Mouse (Mus musculus): ENCODE measurements around the gene Aurka. TPM values are rescaled to one million over a fixed set of nuclear protein-coding genes. Genes with fewer than 3 reads are reported as not detected.
A peak's percentile ranks its signal among the peaks of the same experiment; 100 is the strongest.

Aurka gene
- polyA plus RNA-seq, 1 experiment from 2014 or later: 163 TPM

DNA sequence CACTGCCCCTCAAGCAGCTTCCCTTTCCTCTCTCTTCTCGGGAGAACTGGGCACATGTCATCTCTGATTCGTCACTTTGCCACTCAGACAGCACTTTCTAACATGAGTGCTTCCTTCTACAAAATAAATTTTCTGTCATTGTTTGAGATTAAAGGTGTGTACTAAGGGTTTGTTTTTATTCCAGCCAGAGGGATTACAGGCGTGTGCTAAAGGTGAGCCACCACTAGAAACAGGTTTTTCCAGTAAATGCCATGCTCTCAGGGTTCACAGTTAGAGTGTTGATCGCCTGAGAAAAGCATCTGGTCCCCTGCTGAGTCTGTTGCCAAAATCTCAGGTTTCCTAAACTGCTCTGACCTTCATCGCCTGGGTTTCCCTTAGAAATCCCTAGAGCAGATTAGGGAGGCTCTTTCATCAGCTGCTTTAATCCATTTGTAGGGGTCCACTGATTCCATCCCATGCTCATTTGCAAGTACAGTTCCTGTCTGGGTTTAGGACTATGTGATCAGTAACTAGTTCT is 6.7 kb upstream of the Aurka start:
- no peak overlapping the region for H3K4me3 ChIP-seq
- peaks cover 94% of the 10 kb centered on the region for H3K36me3 ChIP-seq
- H3K27ac ChIP-seq: no peak overlapping the region
- H3K9me3 ChIP-seq: no peaks in the 10 kb centered on the region
- WGBS: 67% methylated on average over 5 of the region's 5 CpGs
- peaks cover under 1% of the 10 kb centered on the region; the same call in 1 of the 2 replicates for H3K4me1 ChIP-seq
- no peak for DNase-seq (ENCODE audit: low spot score)
- no peaks in the 10 kb centered on the region for H3K27me3 ChIP-seq (ENCODE audit: insufficient read depth, poor library complexity, severe bottlenecking)

- Histone ChIP-seq H3K4me1 (peaks cover 6% of the 10 kb centered on the region; the same call in 1 of the 2 replicates), H3K4me3 (no peak overlapping the region), H3K36me3 (peaks cover 89% of the 10 kb centered on the region), H3K27me3 (ENCODE audit: insufficient read depth, poor library complexity, severe bottlenecking) (no peaks in the 10 kb centered on the region), H3K27ac (no peak overlapping the region), H3K9me3 (no peaks in the 10 kb centered on the region)
- no peak for DNase-seq (ENCODE audit: low spot score)
- WGBS: 75% methylated on average over 4 of the region's 4 CpGs
Observed at GRCm38 (mm10) chr2:172376551-172376950, 6.2 kb upstream of the Aurka start.

DNA sequence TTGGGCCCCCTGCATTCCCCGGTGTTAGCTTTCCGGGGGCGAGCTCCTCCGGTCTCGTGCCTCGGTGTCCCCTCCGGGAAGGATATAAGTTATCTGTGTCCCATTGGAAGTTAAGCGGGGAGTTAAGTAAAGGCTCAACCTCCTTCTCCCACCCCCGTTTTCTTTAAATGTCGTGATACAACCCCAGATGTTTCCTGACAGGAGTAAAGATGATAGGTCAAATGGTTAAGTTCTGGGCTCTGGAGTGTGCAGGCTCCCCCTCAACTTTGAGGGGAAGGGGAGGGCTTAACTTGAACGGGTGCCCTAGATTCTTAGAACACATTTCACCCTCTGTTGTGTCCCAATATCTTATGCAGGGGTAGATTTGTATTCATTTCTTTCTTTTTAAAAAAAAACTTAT is 923 bp upstream of the Aurka start:
- WGBS: 0% methylated on average over 11 of the region's 11 CpGs
- Histone ChIP-seq H3K9me3 (no peaks in the 10 kb centered on the region), H3K36me3 (peaks cover 60% of the 10 kb centered on the region), H3K27me3 (ENCODE audit: insufficient read depth, poor library complexity, severe bottlenecking) (no peaks in the 10 kb centered on the region), H3K4me3 (peak overlapping the region; percentile 97), H3K27ac (peak overlapping the region; percentile 97), H3K4me1 (peaks cover 24% of the 10 kb centered on the region)
- no peak for DNase-seq (ENCODE audit: low spot score)

DNA sequence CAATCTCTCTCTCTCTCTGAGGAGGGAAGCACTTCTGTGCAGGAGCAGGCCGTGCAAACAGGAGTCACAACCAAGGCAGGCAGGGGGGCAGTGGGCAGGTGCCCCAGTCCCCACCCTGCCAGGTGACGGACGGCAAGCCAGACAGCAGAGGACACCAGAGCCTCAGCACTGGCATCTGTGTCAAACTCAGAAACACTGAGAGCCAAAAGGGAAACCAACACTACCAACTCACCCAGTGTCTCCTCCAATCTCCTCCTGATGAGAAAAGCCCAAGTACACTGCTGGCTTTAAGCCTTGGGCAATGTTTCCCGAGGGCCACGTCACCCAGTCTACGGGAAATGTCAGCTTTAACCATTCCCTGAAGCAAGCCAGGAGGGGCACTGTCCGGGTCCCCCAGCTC is 7.2 kb downstream of the Aurka start:
- no peak overlapping the region for H3K4me3 ChIP-seq
- WGBS: 89% methylated on average over 7 of the region's 7 CpGs
- H3K9me3 ChIP-seq: no peaks in the 10 kb centered on the region
- H3K27ac ChIP-seq: no peak overlapping the region
- no peak for DNase-seq (ENCODE audit: low spot score)
- peaks cover 2% of the 10 kb centered on the region for H3K4me1 ChIP-seq
- no peaks in the 10 kb centered on the region for H3K27me3 ChIP-seq (ENCODE audit: insufficient read depth, poor library complexity, severe bottlenecking)
- peaks cover 99% of the 10 kb centered on the region for H3K36me3 ChIP-seq

DNA sequence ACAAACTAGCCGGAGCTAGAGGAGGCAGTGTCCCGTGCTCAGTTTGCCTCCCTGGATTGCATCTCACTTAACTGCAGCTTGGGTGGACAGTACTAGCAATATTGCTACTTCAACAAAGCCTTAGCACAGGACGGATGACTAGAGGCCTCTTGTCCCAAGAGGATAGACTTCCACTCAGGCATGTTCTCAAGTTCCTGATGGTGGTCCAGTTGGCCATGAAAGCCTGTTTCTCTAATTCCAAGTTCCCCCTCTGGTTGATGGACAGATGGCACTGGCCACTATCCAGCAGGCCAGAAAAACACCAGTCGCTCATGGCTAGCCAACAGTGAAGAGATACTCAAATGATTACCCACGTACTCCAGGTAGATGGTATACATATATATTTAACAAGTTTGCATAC is 14.5 kb downstream of the Aurka start:
- Histone ChIP-seq H3K4me3 (no peak overlapping the region), H3K27ac (no peak overlapping the region), H3K27me3 (ENCODE audit: insufficient read depth, poor library complexity, severe bottlenecking) (no peaks in the 10 kb centered on the region), H3K36me3 (peaks cover 81% of the 10 kb centered on the region), H3K9me3 (no peaks in the 10 kb centered on the region), H3K4me1 (peaks cover 4% of the 10 kb centered on the region)
- 88% methylated on average over 5 of the region's 5 CpGs for WGBS
- no peak for DNase-seq (ENCODE audit: low spot score)

DNA sequence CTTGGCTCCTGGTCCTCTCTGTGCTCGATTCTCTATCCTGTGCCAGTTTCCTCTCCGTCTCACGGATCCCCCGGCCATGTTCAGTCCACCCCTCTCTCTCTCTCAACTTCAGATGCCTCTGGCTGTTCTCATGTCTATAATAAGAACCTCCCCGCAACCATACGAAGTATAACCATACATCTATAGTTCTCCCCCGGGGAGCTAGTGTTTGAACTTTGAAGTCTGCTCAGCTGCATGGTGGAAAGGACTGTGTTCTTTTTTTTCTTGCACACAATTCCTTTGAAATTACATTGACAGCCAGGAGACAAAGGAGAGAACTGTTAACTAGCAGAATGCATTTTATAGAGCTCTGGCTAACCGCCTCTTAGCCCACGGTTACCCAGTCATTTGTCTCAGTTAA is 15.6 kb downstream of the Aurka start:
- WGBS: 82% methylated on average over 9 of the region's 9 CpGs
- Histone ChIP-seq H3K4me3 (no peak overlapping the region), H3K9me3 (no peaks in the 10 kb centered on the region), H3K4me1 (peaks cover 12% of the 10 kb centered on the region), H3K27ac (no peak overlapping the region), H3K27me3 (ENCODE audit: insufficient read depth, poor library complexity, severe bottlenecking) (no peaks in the 10 kb centered on the region), H3K36me3 (peaks cover 70% of the 10 kb centered on the region)
- no peak for DNase-seq (ENCODE audit: low spot score)

- WGBS: 91% methylated on average over 9 of the region's 9 CpGs
- DNase-seq (ENCODE audit: low spot score): no peak
- no peak overlapping the region for H3K27ac ChIP-seq
- H3K36me3 ChIP-seq: peaks cover 55% of the 10 kb centered on the region
- peaks cover 26% of the 10 kb centered on the region for H3K4me1 ChIP-seq
- no peak overlapping the region for H3K4me3 ChIP-seq
- H3K9me3 ChIP-seq: no peaks in the 10 kb centered on the region
- no peaks in the 10 kb centered on the region for H3K27me3 ChIP-seq (ENCODE audit: insufficient read depth, poor library complexity, severe bottlenecking)
Observed at GRCm38 (mm10) chr2:172353218-172353617, 17.1 kb downstream of the Aurka start.

DNA sequence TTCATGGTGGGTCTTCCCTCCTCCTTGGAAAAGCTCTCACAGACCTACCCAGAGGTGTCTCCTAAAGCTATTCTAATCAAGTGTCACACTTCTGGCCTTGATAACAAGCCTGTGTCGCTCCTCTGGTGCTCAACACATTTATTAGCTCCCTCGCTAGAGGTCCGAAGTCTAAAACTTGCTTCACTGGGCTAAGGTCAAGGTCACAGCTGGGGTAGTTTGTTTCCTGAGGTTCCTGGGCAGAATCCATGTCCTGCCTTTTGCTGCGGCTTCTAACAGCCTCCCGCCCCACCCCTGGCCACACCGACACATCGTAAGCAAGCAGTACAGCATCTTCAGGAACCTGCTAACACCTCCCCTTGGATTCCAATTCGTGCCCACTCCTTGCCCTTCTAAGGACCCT is 19.6 kb downstream of the Aurka start:
- H3K27me3 ChIP-seq (ENCODE audit: insufficient read depth, poor library complexity, severe bottlenecking): no peaks in the 10 kb centered on the region
- H3K4me1 ChIP-seq: peaks cover 46% of the 10 kb centered on the region
- no peaks in the 10 kb centered on the region for H3K9me3 ChIP-seq
- no peak overlapping the region for H3K4me3 ChIP-seq
- no peak overlapping the region for H3K27ac ChIP-seq
- peaks cover 31% of the 10 kb centered on the region for H3K36me3 ChIP-seq
- DNase-seq (ENCODE audit: low spot score): no peak
- WGBS: 58% methylated on average over 8 of the region's 8 CpGs

- peaks cover 21% of the 10 kb centered on the region; the same call in 1 of the 2 replicates for H3K36me3 ChIP-seq
- no peak overlapping the region for H3K4me3 ChIP-seq
- peaks cover 47% of the 10 kb centered on the region for H3K4me1 ChIP-seq
- WGBS: 72% methylated on average over 14 of the region's 14 CpGs
- H3K27me3 ChIP-seq (ENCODE audit: insufficient read depth, poor library complexity, severe bottlenecking): no peaks in the 10 kb centered on the region
- peak overlapping the region; percentile 86; the same call in 1 of the 2 replicates for H3K27ac ChIP-seq
- H3K9me3 ChIP-seq: no peaks in the 10 kb centered on the region
- no peak for DNase-seq (ENCODE audit: low spot score)
Observed at GRCm38 (mm10) chr2:172349776-172350175, 20.6 kb downstream of the Aurka start.

DNA sequence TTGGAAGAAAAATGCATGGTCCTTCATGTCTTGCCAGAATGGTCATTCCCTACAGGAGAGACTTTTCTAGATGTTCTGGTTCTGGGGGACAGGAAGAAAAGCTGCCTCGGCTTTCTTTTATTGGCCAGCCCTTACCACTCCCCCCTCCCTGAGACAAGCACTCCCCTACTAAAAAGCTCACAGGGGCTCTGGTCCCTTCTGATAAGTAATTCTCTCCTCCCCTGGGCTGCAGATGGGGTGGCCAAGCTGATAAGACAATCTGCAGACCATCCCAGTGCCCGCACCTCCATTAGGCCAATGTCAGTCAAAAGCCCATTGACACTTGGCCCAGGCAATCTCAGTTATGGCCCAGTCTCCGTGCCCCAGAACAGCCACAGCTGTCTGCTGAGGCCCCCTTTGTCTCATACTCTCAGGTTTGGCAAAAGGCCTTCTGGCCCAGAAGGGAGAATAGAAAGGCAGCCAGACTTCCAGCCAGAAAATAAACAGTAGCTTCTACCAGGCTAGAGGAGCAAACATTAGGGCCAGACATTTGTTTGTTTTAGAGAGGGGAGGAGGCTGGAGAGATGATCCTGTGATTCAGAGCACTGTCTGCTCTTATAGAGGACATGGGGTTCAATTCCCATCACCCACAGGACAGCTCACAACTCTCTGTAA is 21.9 kb downstream of the Aurka start:
- Histone ChIP-seq H3K4me1 (peaks cover 52% of the 10 kb centered on the region), H3K4me3 (peak overlapping the region; percentile 23; the same call in 1 of the 2 replicates)
- 21% methylated on average over 3 of the region's 3 CpGs for WGBS

GRCm38 (mm10) chr2:172346933-172347611 is 23.3 kb downstream of the Aurka start:
- Histone ChIP-seq H3K27ac (peak overlapping the region; percentile 86; the same call in 1 of the 2 replicates), H3K36me3 (no peaks in the 10 kb centered on the region), H3K4me3 (peak overlapping the region; percentile 84), H3K27me3 (ENCODE audit: insufficient read depth, poor library complexity, severe bottlenecking) (no peaks in the 10 kb centered on the region), H3K4me1 (peaks cover 52% of the 10 kb centered on the region), H3K9me3 (0 out of 2 replicates have a peak, but pooled peaks cover 3% of the 10 kb centered on the region)
- 42% methylated on average over 8 of the region's 8 CpGs for WGBS
- peak; percentile 95 for DNase-seq (ENCODE audit: low spot score)

More for the DNA sequence above, 21.9 kb downstream of the Aurka start:
- Histone ChIP-seq H3K36me3 (peaks cover 9% of the 10 kb centered on the region; the same call in 1 of the 2 replicates), H3K27me3 (ENCODE audit: insufficient read depth, poor library complexity, severe bottlenecking) (no peaks in the 10 kb centered on the region), H3K9me3 (no peaks in the 10 kb centered on the region), H3K27ac (peak overlapping the region; percentile 86)
- peak; percentile 94 for DNase-seq (ENCODE audit: low spot score)

DNA sequence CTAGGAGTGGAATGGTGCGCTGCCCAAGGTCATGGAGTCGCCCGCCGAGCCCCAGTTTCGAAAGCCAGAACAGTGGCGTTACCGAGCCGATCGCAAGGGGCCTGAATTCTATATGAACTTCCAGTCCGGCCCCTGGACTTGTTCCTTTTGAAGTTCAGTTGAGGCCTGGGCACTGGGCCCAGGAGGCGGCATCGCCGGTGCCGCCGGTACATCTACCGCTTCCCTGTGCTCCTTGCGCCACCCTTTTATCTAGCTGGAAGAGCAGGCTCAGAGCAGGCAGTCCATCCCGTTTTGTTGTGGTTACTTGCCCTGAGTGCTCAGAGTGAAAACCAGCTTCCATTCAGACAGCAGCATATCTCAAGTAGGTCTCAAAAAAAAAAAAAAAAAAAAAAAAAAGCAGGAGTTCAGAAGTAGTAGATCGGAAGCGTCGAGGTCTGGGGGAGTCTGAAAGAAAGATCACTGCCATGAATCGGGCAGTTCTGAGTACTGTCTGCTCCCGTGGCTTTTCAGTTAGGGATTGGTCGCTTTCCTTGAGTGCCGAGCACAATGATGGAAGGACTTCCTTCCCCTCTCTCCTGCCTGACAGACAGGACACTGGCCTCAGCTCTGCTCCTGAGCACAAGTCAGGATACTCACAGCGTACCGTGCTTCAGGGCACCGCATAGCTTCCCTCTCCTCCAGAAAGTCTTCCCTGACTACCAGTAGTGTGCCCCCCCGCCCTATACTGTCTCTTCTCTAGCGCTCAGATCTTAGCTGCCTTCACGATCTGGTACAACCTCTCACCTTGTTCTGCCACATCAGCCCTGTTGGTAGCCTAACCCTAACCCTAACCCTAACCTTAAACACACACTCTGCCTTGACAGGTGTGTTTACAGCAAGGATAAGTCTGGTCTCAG is 24.1 kb downstream of the Aurka start:
- Histone ChIP-seq H3K36me3 (no peaks in the 10 kb centered on the region), H3K4me1 (peaks cover 52% of the 10 kb centered on the region), H3K27me3 (ENCODE audit: insufficient read depth, poor library complexity, severe bottlenecking) (no peaks in the 10 kb centered on the region), H3K27ac (peak overlapping the region; percentile 86), H3K4me3 (peak overlapping the region; percentile 84), H3K9me3 (0 out of 2 replicates have a peak, but pooled peaks cover 3% of the 10 kb centered on the region)
- WGBS: 7% methylated on average over 31 of the region's 31 CpGs
- no peak for DNase-seq (ENCODE audit: low spot score)
